Mouse (Mus musculus) heart, postnatal 0 days (tissue): Measurements from ENCODE around the gene Fmo1. TPM values are rescaled to one million over a fixed set of nuclear protein-coding genes. Genes with fewer than 3 reads are reported as not detected.

Experiments
- ATAC-seq: fragments of 200-750 bp; cut with Nextera tagmentation; 2 replicates; pipeline ENCODE4 v1.8.0; 2017; ENCODE audit warnings: low read depth, moderate number of reproducible peaks, moderate library complexity; ENCODE audit not compliant: insufficient read depth
- DNase-seq: peaks from one replicate; pipeline ENCODE4 v3.0.0-alpha.2; 2016; ENCODE audit warnings: low spot score
- H3K27ac ChIP-seq: fragments of 300-500 bp; sonication (generic); 2 replicates; pipeline ENCODE4 v1.5.1; 2014; ENCODE audit warnings: low read depth, mild to moderate bottlenecking
- H3K27me3 ChIP-seq: fragments of 300-500 bp; sonication (generic); 2 replicates; pipeline ENCODE4 v1.6.1; 2014; ENCODE audit warnings: low read length, mixed read lengths; ENCODE audit not compliant: control insufficient read depth, insufficient read depth
- H3K36me3 ChIP-seq: fragments of 300-500 bp; sonication (generic); replicated peaks from 2 replicates; pipeline ENCODE4 v1.6.1; 2014; ENCODE audit warnings: low read length, mixed read lengths; ENCODE audit not compliant: control insufficient read depth, insufficient read depth
- H3K4me1 ChIP-seq: fragments of 300-500 bp; sonication (generic); 2 replicates; pipeline ENCODE4 v1.6.1; 2014; ENCODE audit warnings: antibody characterized with exemption; ENCODE audit not compliant: control insufficient read depth, insufficient read depth
- H3K4me2 ChIP-seq: fragments of 300-500 bp; sonication (generic); 2 replicates; pipeline ENCODE4 v1.6.1; 2014; ENCODE audit warnings: low read depth, mild to moderate bottlenecking, low read length, moderate library complexity
- H3K4me3 ChIP-seq: fragments of 300-500 bp; sonication (generic); 2 replicates; pipeline ENCODE4 v1.5.1; 2014; ENCODE audit warnings: low read depth, low read length
- H3K9ac ChIP-seq: fragments of 300-500 bp; sonication (generic); replicated peaks from 2 replicates; pipeline ENCODE4 v1.6.1; 2014; ENCODE audit warnings: low read depth, low read length, mixed read lengths
- H3K9me3 ChIP-seq: fragments of 300-500 bp; sonication (generic); replicated peaks from 2 replicates; pipeline ENCODE4 v1.6.1; 2016; ENCODE audit warnings: low read length; ENCODE audit not compliant: control insufficient read depth
- CTCF ChIP-seq: IDR thresholded peaks from 2 replicates; pipeline ENCODE4 v1.5.1; 2016; ENCODE audit warnings: antibody characterized with exemption, control low read depth, low read depth
- EP300 ChIP-seq: IDR thresholded peaks from 2 replicates; pipeline ENCODE4 v1.6.1; 2016; ENCODE audit warnings: antibody characterized with exemption, low read depth
- WGBS: fragments of 180-500 bp; shearing (Covaris S2); extraction: QIAGEN DNeasy Blood & Tissue Kit; methylation state at CpG from one replicate; pipeline ENCODE4 v1.1.7; 2014; 5-methylcytosine and 5-hydroxymethylcytosine counted together
- polyA plus RNA-seq: library from polyadenylated mRNA; unstranded; fragments of >200 nt; fragmentation: Nextera tagmentation; extraction: Ambion mirVana; gene quantifications from 2 replicates; pipeline ENCODE4 v1.2.1, GENCODE M21; 2015
- total RNA-seq: library from RNA; depleted of rRNA; stranded (reverse); fragments of >200 nt; gene quantifications from 2 replicates; pipeline ENCODE4 v1.2.3, GENCODE M21; 2014; ENCODE audit warnings: low replicate concordance

Fmo1 gene
- total and polyA plus RNA-seq, 2 experiments from 2014 or later = 12.8 to 37.3 TPM

DNA sequence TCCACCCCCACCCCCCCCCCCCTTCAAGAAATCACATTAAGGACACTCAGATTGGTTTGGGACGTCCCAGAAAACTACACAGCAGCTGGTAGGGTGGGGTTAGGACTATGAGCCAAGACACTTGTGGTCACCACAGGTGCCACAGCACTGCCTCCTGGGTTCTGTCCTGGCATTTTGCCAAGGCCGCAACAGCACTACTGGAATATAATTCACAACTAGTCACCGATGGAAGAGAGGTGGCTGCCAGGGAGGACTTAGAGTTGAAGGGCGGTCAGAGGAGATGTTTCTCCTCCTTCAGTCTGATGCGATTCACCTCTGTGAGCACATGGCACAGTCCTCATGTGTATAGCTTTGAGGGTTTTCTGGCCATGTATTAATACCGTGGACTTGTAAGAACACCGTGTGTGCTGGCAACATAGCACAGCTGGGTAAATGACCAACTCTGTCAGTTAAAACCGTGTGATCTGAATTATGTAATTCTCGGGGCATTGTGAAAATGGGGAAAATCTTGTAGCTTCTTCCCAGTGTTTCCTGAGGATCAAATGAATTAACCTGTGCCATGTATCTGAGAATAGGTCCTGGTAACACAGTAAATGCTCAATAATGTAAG, 6.3 kb downstream of the Fmo1 start:
- Histone ChIP-seq H3K36me3 (no peaks in the 10 kb centered on the region), H3K4me3 (no peak overlapping the region), H3K9ac (no peak overlapping the region), H3K4me1 (no peaks in the 10 kb centered on the region), H3K27me3 (no peaks in the 10 kb centered on the region), H3K27ac (no peak overlapping the region), H3K9me3 (no peaks in the 10 kb centered on the region), H3K4me2 (no peak overlapping the region)
- TF ChIP-seq CTCF (no peak), EP300 (no peak)
- no peak for ATAC-seq
- no peak for DNase-seq
- 67% methylated on average over 9 of the region's 9 CpGs for WGBS

DNA sequence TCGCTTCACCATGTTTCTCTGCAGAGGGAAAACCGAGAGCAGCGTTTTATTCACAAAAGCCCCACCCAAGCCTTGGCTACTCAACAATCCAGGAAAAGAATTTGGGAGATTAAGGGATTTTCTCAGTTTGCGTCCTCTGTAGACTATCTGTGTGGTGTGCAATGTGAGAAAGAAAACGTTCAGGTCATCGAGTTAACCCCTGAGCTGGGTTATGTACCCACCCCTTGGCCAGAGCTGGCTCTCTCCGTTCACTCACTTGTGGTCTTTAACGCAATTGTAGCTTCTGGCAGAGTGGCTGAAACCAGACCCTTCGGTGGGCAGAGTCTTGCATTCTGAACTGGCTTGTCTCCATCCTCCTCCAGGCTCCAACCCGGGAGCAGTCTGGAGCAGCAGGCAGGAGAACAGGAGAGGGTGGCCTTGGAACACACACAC, 6.8 kb downstream of the Fmo1 start:
- WGBS = 62% methylated on average over 10 of the region's 10 CpGs
- H3K27ac ChIP-seq = no peak overlapping the region
- H3K9me3 ChIP-seq = no peaks in the 10 kb centered on the region
- no peaks in the 10 kb centered on the region for H3K36me3 ChIP-seq
- H3K4me2 ChIP-seq = peak overlapping the region; percentile 44; the same call in 1 of the 2 replicates
- DNase-seq (no peak), ATAC-seq (no peak)
- no peaks in the 10 kb centered on the region for H3K4me1 ChIP-seq
- TF ChIP-seq CTCF (no peak), EP300 (no peak)
- no peaks in the 10 kb centered on the region for H3K27me3 ChIP-seq
- no peak overlapping the region for H3K9ac ChIP-seq
- H3K4me3 ChIP-seq = no peak overlapping the region

DNA sequence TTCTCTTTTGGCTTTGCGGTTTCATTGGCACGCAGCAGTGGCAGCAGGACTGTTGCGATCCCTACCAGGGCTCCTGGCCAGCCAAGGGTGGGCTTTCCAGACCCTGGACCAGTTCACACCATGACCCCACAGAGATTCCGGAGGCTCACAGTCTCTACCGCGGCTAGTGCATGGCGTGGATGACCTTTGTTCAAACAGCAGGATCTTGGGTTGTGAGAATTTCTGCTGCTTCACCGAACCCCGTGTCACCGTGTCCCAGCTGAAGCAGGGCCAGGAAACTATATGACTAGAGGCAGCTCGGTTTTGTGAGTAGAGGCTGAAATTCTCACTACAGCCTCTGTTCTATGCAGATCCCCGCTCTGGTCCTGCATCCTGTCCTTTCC, 7.7 kb downstream of the Fmo1 start:
- Histone ChIP-seq H3K4me1 (no peaks in the 10 kb centered on the region), H3K27me3 (no peaks in the 10 kb centered on the region), H3K27ac (no peak overlapping the region), H3K9ac (no peak overlapping the region), H3K9me3 (no peaks in the 10 kb centered on the region), H3K36me3 (no peaks in the 10 kb centered on the region), H3K4me3 (peak overlapping the region; percentile 15), H3K4me2 (peak overlapping the region; percentile 44)
- 74% methylated on average over 12 of the region's 12 CpGs for WGBS
- ATAC-seq = no peak
- no peak for DNase-seq
- TF ChIP-seq EP300 = no peak
- TF ChIP-seq CTCF = no peak

DNA sequence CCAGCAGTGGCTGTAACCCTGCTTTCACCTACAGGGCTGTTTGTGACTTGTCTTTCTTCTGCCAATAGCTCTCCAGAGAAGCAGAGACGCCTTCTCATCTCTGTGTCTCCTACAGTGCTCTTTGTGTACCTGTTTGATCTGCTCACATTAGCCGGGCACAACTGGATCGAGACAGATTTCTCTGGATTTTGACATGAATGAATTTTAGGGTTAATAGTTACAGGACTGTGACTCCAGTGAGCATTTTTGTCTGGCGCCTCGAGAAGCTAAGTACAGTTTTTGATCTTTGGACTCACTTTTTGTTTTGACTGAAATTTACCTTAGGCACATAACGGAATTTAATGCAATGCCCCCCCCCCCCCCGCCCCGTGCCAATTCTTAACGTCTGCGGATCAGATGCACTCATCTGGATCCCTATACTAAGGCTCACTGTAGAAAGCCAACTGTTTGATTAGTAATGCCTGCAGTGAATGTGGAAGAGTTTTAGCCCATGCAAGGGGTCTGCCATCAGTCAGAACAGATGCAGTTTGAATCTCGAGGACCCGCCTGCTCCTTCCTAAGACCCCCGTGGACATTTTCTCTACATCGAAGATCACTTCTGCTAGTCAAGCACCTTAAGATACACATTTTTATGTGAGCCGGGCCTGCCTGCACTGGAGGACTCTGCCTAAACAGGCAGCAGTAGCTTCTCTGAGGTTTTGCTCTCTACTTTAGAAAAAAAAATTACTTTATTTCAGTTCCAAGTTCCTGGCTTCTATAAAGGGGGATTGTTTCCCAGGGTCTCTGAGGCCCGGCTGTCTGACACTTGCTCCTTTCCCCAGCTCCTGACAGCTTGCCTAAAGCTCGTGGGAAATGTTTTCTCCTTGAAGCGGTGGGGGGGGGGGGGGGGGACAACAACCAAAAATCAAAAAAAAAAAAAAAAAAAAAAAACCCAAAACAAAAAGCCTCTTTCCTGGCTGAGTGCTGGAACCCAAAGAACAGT, 8.4 kb downstream of the Fmo1 start:
- TF ChIP-seq CTCF = no peak
- no peak for TF ChIP-seq EP300
- ATAC-seq (no peak), DNase-seq (no peak)
- WGBS = 74% methylated on average over 17 of the region's 18 CpGs
- peak overlapping the region; percentile 44 for H3K4me2 ChIP-seq
- H3K27me3 ChIP-seq = no peaks in the 10 kb centered on the region
- no peak overlapping the region for H3K27ac ChIP-seq
- no peaks in the 10 kb centered on the region for H3K4me1 ChIP-seq
- H3K36me3 ChIP-seq = no peaks in the 10 kb centered on the region
- H3K9ac ChIP-seq = no peak overlapping the region
- H3K9me3 ChIP-seq = no peaks in the 10 kb centered on the region
- H3K4me3 ChIP-seq = peak overlapping the region; percentile 15; the same call in 1 of the 2 replicates

- no peaks in the 10 kb centered on the region for H3K4me1 ChIP-seq
- no peaks in the 10 kb centered on the region for H3K9me3 ChIP-seq
- TF ChIP-seq EP300 (no peak), CTCF (no peak)
- H3K9ac ChIP-seq = no peak overlapping the region
- H3K27ac ChIP-seq = no peak overlapping the region
- no peaks in the 10 kb centered on the region for H3K36me3 ChIP-seq
- no peak overlapping the region for H3K4me2 ChIP-seq
- DNase-seq (no peak), ATAC-seq (no peak)
- H3K27me3 ChIP-seq = no peaks in the 10 kb centered on the region
- H3K4me3 ChIP-seq = no peak overlapping the region
- WGBS = 30% methylated on average over 3 of the region's 3 CpGs
These were observed 12.5 kb downstream of the Fmo1 start for GRCm38 (mm10) chr1:162853812-162854482.
